Mouse (Mus musculus) regulatory T cell (primary cell): ENCODE results near the gene Lmcd1.

Experiments
- in situ Hi-C: fragments of 300-600 bp; cut with MboI, MseI; formaldehyde crosslinking; loops from one replicate; pipeline ENCODE4 v1.15.1; 2025; ENCODE audit warnings: high pct_unique_total_duplicates

Lmcd1 gene

GRCm38 (mm10) chr6:112284087-112284486 is 10.5 kb downstream of the Lmcd1 start:
- in situ Hi-C loops, result no loop called here

- in situ Hi-C loops, result no loop called here
Observed at GRCm38 (mm10) chr6:112287671-112288070, 14.1 kb downstream of the Lmcd1 start.

- in situ Hi-C loops, result no loop called here
Observed at GRCm38 (mm10) chr6:112288271-112288670, 14.7 kb downstream of the Lmcd1 start.

GRCm38 (mm10) chr6:112291146-112291545 is 17.6 kb downstream of the Lmcd1 start:
- in situ Hi-C loops, result no loop called here

- in situ Hi-C loops, result no loop called here
Observed at GRCm38 (mm10) chr6:112293320-112293719, 19.8 kb downstream of the Lmcd1 start.

GRCm38 (mm10) chr6:112295269-112295668 is 21.7 kb downstream of the Lmcd1 start:
- in situ Hi-C loops, result no loop called here

- in situ Hi-C loops, result no loop called here
Observed at GRCm38 (mm10) chr6:112300146-112300545, 26.6 kb downstream of the Lmcd1 start.

GRCm38 (mm10) chr6:112300633-112301032 is 27.1 kb downstream of the Lmcd1 start:
- in situ Hi-C loops, result no loop called here

GRCm38 (mm10) chr6:112302248-112302647 is 28.7 kb downstream of the Lmcd1 start:
- in situ Hi-C loops, result no loop called here

GRCm38 (mm10) chr6:112302814-112303383 is 29.3 kb downstream of the Lmcd1 start:
- in situ Hi-C loops, result no loop called here

- in situ Hi-C loops, result no loop called here
Observed at GRCm38 (mm10) chr6:112304751-112305150, 31.2 kb downstream of the Lmcd1 start.

GRCm38 (mm10) chr6:112309330-112309938 is 35.9 kb downstream of the Lmcd1 start:
- in situ Hi-C loops, result no loop called here

GRCm38 (mm10) chr6:112311385-112311784 is 37.8 kb downstream of the Lmcd1 start:
- in situ Hi-C loops, result no loop called here

- in situ Hi-C loops, result no loop called here
Observed at GRCm38 (mm10) chr6:112319449-112319848, 45.9 kb downstream of the Lmcd1 start.

GRCm38 (mm10) chr6:112320679-112321078 is 47.1 kb downstream of the Lmcd1 start:
- in situ Hi-C loops, result no loop called here

- in situ Hi-C loops, result no loop called here
Observed at GRCm38 (mm10) chr6:112322916-112323315, 49.4 kb downstream of the Lmcd1 start.

GRCm38 (mm10) chr6:112325213-112325612 is 51.7 kb downstream of the Lmcd1 start:
- in situ Hi-C loops, result no loop called here

- in situ Hi-C loops, result no loop called here
Observed at GRCm38 (mm10) chr6:112327793-112328192, 54.2 kb downstream of the Lmcd1 start.

- in situ Hi-C loops, result no loop called here
Observed at GRCm38 (mm10) chr6:112330520-112331222, 57.1 kb downstream of the Lmcd1 start.

- in situ Hi-C loops, result no loop called here
Observed at GRCm38 (mm10) chr6:112331223-112331598, 57.7 kb downstream of the Lmcd1 start.

- in situ Hi-C loops, result no loop called here
Observed at GRCm38 (mm10) chr6:112333930-112334329, 60.4 kb downstream of the Lmcd1 start.

GRCm38 (mm10) chr6:112337667-112338066 is 64.1 kb downstream of the Lmcd1 start:
- in situ Hi-C loops, result no loop called here

GRCm38 (mm10) chr6:112339016-112339415 is 65.5 kb downstream of the Lmcd1 start:
- in situ Hi-C loops, result no loop called here
